In the genomic region with DNA sequence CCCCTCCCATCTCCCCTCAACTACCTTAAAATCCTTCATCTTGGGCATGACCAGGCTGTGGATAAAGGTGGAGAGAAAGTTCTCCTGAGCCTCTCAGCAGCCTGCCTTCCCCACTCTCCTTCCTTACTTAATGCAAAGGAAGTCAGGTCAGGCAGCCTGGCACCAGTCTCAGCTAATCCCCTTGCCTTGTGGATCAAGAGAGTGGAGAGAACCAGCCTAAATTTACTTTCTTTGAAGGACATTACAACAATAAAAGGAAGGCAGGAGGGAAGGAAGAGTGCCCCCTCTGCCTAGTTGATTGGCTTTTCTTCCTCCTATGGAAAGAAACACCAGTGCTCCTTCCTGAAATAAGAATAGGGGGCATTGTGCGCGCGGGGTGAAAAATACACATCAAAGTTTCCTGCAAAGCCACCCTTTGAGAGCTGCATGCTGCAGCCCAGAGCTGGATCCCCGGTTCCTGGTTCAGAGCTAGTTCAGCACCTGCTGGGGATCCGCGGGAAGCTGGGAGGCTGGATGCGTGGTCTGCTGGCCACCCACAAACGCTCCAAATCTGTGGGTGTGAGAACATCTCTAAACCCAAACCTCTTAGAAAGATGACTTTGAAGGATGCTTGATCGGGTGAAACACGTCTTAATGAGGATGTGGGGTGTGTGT, we compare ENCODE assay signal across 9 mouse cellular contexts. TPM values are rescaled to one million over a fixed set of nuclear protein-coding genes. Genes with fewer than 3 reads are reported as not detected.
DNase-seq lines count a peak whose midpoint lies in the region; ATAC-seq and TF ChIP-seq lines count a peak whose summit lies in the region.
"Had no signal": no experiment of that assay in that cellular context is flagged by ENCODE, and none has a peak within 500 bp of the region (broad histone marks: within the 10 kb centered on the region; RNA-seq: fewer than 3 reads in every experiment).

No protein-coding gene starts in this region.

- H3K27me3 ChIP-seq in E14TG2a.4 (ENCODE audit: insufficient read depth, low read length): peaks cover 53% of the 10 kb centered on the region
- H3K27me3 ChIP-seq in embryonic facial prominence, embryonic 11.5 days (ENCODE audit: control insufficient read depth, insufficient read depth, low read length): no peaks in the 10 kb centered on the region
- H3K27me3 ChIP-seq in hindbrain, embryonic 10.5 days (ENCODE audit: insufficient read depth, poor library complexity, severe bottlenecking): peaks cover 40% of the 10 kb centered on the region
- H3K27me3 ChIP-seq in liver, embryonic 16.5 days (ENCODE audit: control insufficient read depth, insufficient read depth, low read depth, low read length): no peaks in the 10 kb centered on the region

- H3K4me2 ChIP-seq in embryonic facial prominence, embryonic 11.5 days (ENCODE audit: low read depth, low read length): peak overlapping the region; percentile 81
- H3K4me2 ChIP-seq in liver, embryonic 16.5 days (ENCODE audit: low read depth, low read length): peak overlapping the region; percentile 56

- intact Hi-C loops in gastrocnemius, postnatal 14 days (cut with DNase I; ENCODE audit: low total_unique reads): no loop called here

- no peaks in the 10 kb centered on the region for H3K36me3 ChIP-seq in E14TG2a.4 (ENCODE audit: insufficient read depth, low read length)
- no peaks in the 10 kb centered on the region for H3K36me3 ChIP-seq in embryonic facial prominence, embryonic 11.5 days (replicated peaks; ENCODE audit: control insufficient read depth, insufficient read depth, low read depth, low read length)
- H3K36me3 ChIP-seq in hindbrain, embryonic 10.5 days: no peaks in the 10 kb centered on the region
- H3K36me3 ChIP-seq in liver, embryonic 16.5 days (ENCODE audit: control insufficient read depth, insufficient read depth): no peaks in the 10 kb centered on the region

- TF ChIP-seq CTCF in E14TG2a.4 (conservative IDR thresholded peaks at IDR 0.05; ENCODE audit: low read length): no peak
- no peak for TF ChIP-seq CTCF in olfactory bulb, adult 2 months (IDR thresholded peaks at IDR 0.05; ENCODE audit: insufficient read depth, low read depth, low read length)

- whole genome bisulfite sequencing in embryonic facial prominence, embryonic 11.5 days: under 1% methylated on average over 10 of the region's 10 CpGs
- WGBS in hindbrain, embryonic 10.5 days: 1% methylated on average over 10 of the region's 10 CpGs
- 2% methylated on average over 10 of the region's 10 CpGs for WGBS in liver, embryonic 16.5 days (ENCODE audit: insufficient replicate concordance)
- WGBS in olfactory bulb, adult 2 months: 2% methylated on average over 10 of the region's 10 CpGs

- H3K9ac ChIP-seq in embryonic facial prominence, embryonic 11.5 days (replicated peaks; ENCODE audit: low read length): peak overlapping the region; percentile 32
- no peak overlapping the region for H3K9ac ChIP-seq in liver, embryonic 16.5 days (ENCODE audit: low read depth, low read length)

- H3K4me1 ChIP-seq in E14TG2a.4 (replicated peaks; ENCODE audit: low read depth, low read length): peaks cover 16% of the 10 kb centered on the region
- H3K4me1 ChIP-seq in embryonic facial prominence, embryonic 11.5 days (ENCODE audit: control insufficient read depth, insufficient read depth, low read length): no peaks in the 10 kb centered on the region
- peaks cover 16% of the 10 kb centered on the region for H3K4me1 ChIP-seq in hindbrain, embryonic 10.5 days (replicated peaks)
- no peaks in the 10 kb centered on the region; the same call in 1 of the 2 replicates for H3K4me1 ChIP-seq in liver, embryonic 16.5 days (ENCODE audit: control insufficient read depth, low read depth, low read length)
- peaks cover 10% of the 10 kb centered on the region for H3K4me1 ChIP-seq in olfactory bulb, adult 2 months (ENCODE audit: control insufficient read depth, insufficient read depth, low read length)

- no peak for ATAC-seq in embryonic facial prominence, embryonic 11.5 days (replicated peaks; ENCODE audit: insufficient number of reproducible peaks, low FRiP score, low TSS enrichment, low read depth)
- no peak for ATAC-seq in liver, embryonic 16.5 days (ENCODE audit: low read depth)

- H3K27ac ChIP-seq in embryonic facial prominence, embryonic 11.5 days (replicated peaks; ENCODE audit: low read depth, low read length): no peak overlapping the region
- peak overlapping the region; percentile 71 for H3K27ac ChIP-seq in hindbrain, embryonic 10.5 days
- H3K27ac ChIP-seq in liver, embryonic 16.5 days (ENCODE audit: low read length): no peak overlapping the region
- no peak overlapping the region for H3K27ac ChIP-seq in olfactory bulb, adult 2 months (ENCODE audit: insufficient read depth, low read depth, low read length)

- no peak for TF ChIP-seq POLR2A in olfactory bulb, adult 2 months (IDR thresholded peaks at IDR 0.05; ENCODE audit: insufficient read depth, low read depth, low read length)

- H3K4me3 ChIP-seq in E14TG2a.4 (replicated peaks; ENCODE audit: low read length): peak overlapping the region; percentile 76
- peak overlapping the region; percentile 36 for H3K4me3 ChIP-seq in embryonic facial prominence, embryonic 11.5 days (ENCODE audit: low read depth, low read length)
- peak overlapping the region; percentile 58 for H3K4me3 ChIP-seq in hindbrain, embryonic 10.5 days
- peak overlapping the region; percentile 52 for H3K4me3 ChIP-seq in liver, embryonic 16.5 days (ENCODE audit: low read depth, low read length)
- peak overlapping the region; percentile 26; the same call in 1 of the 2 replicates for H3K4me3 ChIP-seq in olfactory bulb, adult 2 months (ENCODE audit: insufficient read depth, low read depth, low read length)

- DNase-seq in gastrocnemius, postnatal 14 days: peak; percentile 12
- DNase-seq in gastrocnemius, adult 18-20 months (ENCODE audit: low spot score): no peak
- DNase-seq in embryonic facial prominence, embryonic 11.5 days (ENCODE audit: low spot score): peak; percentile 43
- peak; percentile 36 for DNase-seq in hindbrain, embryonic 10.5 days (ENCODE audit: low spot score)
- no peak for DNase-seq in yolk sac, embryonic 10.5 days (ENCODE audit: low spot score)

- 0 out of 2 replicates have a peak, but pooled peaks cover 2% of the 10 kb centered on the region for H3K9me3 ChIP-seq in E14TG2a.4 (ENCODE audit: low read length)
- H3K9me3 ChIP-seq in embryonic facial prominence, embryonic 11.5 days (replicated peaks; ENCODE audit: control insufficient read depth, low read length): no peaks in the 10 kb centered on the region
- H3K9me3 ChIP-seq in hindbrain, embryonic 10.5 days: no peaks in the 10 kb centered on the region
- H3K9me3 ChIP-seq in liver, embryonic 16.5 days (replicated peaks; ENCODE audit: control insufficient read depth, low read length): no peaks in the 10 kb centered on the region

RNA-seq across cellular contexts. Expression of a gene that starts 0.8 kb away (rescaled TPM):
- total RNA-seq in gastrocnemius, postnatal 14 days (2021): 1 to 10 TPM; 2.6 to 5.6 TPM
- under 1 TPM; 0.33 to 0.43 TPM for total RNA-seq in gastrocnemius, adult 18-20 months (2021)
- 0.79 and 0.85 TPM in 2 replicates for polyA plus RNA-seq in embryonic facial prominence, embryonic 11.5 days (2014; fragmentation: Nextera tagmentation; extraction: Ambion mirVana)
- 0.78 and 1.3 TPM in 2 replicates for polyA plus RNA-seq in hindbrain, embryonic 10.5 days (2016; fragmentation: Nextera tagmentation; extraction: Ambion mirVana)
- 0.39 and 0.99 TPM in 2 replicates for polyA plus RNA-seq in liver, embryonic 16.5 days (2015; fragmentation: Nextera tagmentation; extraction: Ambion mirVana)
- not detected in 2 replicates for polyA plus RNA-seq in olfactory bulb, adult 2 months (2012; ENCODE audit: insufficient read depth, insufficient read length, low replicate concordance, missing spikeins)
- polyA plus RNA-seq: erythroblast, embryonic 14.5 days had no signal

Comparison
In these comparisons a context has a peak if more than half of its experiments do, and no peak if none do; other contexts are left out.
1. DNase-seq: peak in gastrocnemius, postnatal 14 days (single experiment), embryonic facial prominence, embryonic 11.5 days (single experiment) and hindbrain, embryonic 10.5 days (single experiment); none in gastrocnemius, adult 18-20 months (single experiment) and yolk sac, embryonic 10.5 days (single experiment).
2. H3K4me3 ChIP-seq: peak in every context shown above with its lines; median percentile 76 in E14TG2a.4; 58 in hindbrain, embryonic 10.5 days; 52 in liver, embryonic 16.5 days; 36 in embryonic facial prominence, embryonic 11.5 days; 26 in olfactory bulb, adult 2 months.